Mouse (Mus musculus): ENCODE measurements around the gene Sbno2.

The Sbno2 gene

GRCm38 (mm10) chr10:80123932-80124562 lies 18.7 kb upstream of the Sbno2 start:
- DNase-seq (ENCODE audit: low spot score in 2 of 2) = no peak

DNA sequence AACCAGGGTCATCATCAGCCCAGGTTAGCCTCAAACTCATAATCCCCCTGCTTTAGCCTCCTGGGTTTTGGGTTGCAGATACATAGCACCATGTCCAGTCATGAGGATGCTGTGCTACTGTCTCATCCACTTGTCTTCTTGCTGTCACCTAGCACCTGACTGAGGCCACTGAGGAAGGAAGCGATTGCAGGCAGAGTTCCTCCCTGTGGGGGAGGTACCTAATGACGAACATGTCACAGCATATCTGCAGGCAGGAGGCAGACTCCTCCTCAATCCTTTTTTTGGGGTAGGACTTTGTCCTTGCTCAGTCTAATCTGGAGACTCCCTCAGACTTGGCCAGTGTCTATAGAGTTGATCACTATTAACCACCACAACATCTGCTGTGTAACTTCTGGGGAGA lies 16.3 kb upstream of the Sbno2 start:
- DNase-seq (ENCODE audit: low spot score in 2 of 2) = no peak

DNA sequence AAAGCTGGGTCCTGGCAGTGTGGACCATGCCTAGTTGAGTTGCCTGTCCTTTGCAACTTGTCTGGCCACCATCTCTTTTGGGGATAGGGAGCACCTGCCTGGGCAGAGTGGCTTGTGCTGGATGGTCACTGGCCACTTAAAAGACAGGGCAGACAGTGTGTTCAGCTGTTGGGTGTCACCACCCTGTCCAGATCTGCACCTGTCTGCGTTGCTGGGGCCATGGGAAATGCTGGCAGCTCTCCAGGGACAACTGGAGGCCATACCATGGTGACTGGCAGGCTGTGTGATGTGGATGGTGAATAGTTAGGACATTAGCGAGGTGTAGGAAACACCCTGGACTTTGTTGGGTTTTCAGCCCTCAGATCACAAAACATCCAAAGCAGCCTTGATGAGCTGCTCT lies 14.8 kb upstream of the Sbno2 start:
- DNase-seq (ENCODE audit: low spot score in 2 of 2) = no peak

GRCm38 (mm10) chr10:80118552-80118951 lies 13.2 kb upstream of the Sbno2 start:
- DNase-seq (ENCODE audit: low spot score in 2 of 2) = no peak

GRCm38 (mm10) chr10:80117736-80118135 lies 12.4 kb upstream of the Sbno2 start:
- no peak for DNase-seq (ENCODE audit: low spot score in 2 of 2)

DNA sequence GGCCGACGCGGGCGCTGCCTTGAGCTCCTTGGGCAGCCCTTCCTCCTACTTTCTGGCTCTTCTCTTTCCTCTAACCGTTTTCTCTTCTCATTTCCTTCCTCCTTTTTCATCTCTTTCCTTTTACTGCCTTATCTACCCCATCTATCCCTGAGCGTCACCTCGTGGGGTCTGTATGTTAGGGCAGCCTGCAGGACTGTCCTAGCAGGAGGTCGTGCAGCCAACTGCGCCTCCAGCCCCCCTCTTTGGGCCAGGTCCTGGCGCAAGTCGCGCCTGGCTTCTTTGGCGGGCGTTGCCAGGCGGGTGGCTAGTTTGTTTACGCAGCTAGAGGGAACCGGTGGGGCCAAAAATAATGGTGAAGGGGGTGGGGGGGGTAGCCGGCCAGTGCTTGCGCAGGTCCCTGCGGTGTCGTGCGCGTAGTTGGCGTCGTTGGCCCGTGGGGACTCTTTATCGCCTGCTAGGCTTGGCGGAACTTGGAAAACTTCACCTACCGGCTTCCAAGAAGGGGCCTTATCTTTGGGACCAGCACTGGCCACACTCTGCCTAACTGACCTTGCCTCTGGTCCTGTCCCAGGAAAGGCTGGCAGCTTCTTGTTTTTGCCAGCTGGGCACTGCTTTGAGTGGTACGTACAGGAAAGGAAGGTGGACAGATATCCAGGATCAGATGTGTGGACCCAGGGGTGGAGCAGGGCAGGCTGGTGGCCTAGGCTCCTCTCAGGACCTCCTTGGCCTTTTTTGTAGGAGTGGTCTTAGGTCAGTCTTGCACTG lies 11.7 kb upstream of the Sbno2 start:
- no peak for DNase-seq (ENCODE audit: low spot score in 2 of 2)

- DNase-seq (ENCODE audit: low spot score in 2 of 2) = no peak
These were observed 11.2 kb upstream of the Sbno2 start for GRCm38 (mm10) chr10:80116563-80116926.

- no peak for DNase-seq (ENCODE audit: low spot score in 2 of 2)
These were observed 10.6 kb upstream of the Sbno2 start for GRCm38 (mm10) chr10:80115944-80116335.

- DNase-seq (ENCODE audit: low spot score in 2 of 2) = peak; percentile 90 to 99
These were observed 10.0 kb upstream of the Sbno2 start, which contains the start of gene Stk11 for GRCm38 (mm10) chr10:80115290-80115943. TSS of gene Stk11 (plus strand) at chr10:80115803.

GRCm38 (mm10) chr10:80114341-80115284 lies 9.2 kb upstream of the Sbno2 start:
- DNase-seq (ENCODE audit: low spot score in 2 of 2) = peak in 1 of 2 experiments; percentile 86

DNA sequence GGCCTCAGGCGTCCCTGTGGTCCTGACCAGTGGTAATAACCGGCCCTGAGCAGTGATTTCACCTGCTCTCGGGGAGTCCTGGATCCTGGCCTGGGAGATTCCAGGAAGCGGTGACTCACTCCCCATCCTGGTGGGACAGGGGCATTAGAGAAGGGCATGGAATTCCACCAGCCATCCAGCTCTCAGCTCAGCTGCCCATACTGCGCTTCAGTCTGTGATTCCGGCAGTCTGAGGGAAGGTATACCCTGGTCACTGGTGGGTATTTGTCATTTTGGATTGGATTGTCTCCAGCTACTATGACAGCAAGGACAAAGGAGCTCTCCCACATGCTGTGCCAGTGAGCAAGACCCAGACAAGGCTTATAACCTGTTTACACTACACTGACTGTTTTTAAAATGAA lies 2.3 kb upstream of the Sbno2 start:
- no peak for DNase-seq (ENCODE audit: low spot score in 2 of 2)

GRCm38 (mm10) chr10:80105926-80106325 lies 555 bp upstream of the Sbno2 start:
- peak in 1 of 2 experiments; percentile 59 for DNase-seq (ENCODE audit: low spot score in 2 of 2)

GRCm38 (mm10) chr10:80104181-80104580 lies 1.2 kb downstream of the Sbno2 start:
- DNase-seq (ENCODE audit: low spot score in 2 of 2) = no peak

GRCm38 (mm10) chr10:80103032-80103431 lies 2.3 kb downstream of the Sbno2 start:
- DNase-seq (ENCODE audit: low spot score in 2 of 2) = no peak

DNA sequence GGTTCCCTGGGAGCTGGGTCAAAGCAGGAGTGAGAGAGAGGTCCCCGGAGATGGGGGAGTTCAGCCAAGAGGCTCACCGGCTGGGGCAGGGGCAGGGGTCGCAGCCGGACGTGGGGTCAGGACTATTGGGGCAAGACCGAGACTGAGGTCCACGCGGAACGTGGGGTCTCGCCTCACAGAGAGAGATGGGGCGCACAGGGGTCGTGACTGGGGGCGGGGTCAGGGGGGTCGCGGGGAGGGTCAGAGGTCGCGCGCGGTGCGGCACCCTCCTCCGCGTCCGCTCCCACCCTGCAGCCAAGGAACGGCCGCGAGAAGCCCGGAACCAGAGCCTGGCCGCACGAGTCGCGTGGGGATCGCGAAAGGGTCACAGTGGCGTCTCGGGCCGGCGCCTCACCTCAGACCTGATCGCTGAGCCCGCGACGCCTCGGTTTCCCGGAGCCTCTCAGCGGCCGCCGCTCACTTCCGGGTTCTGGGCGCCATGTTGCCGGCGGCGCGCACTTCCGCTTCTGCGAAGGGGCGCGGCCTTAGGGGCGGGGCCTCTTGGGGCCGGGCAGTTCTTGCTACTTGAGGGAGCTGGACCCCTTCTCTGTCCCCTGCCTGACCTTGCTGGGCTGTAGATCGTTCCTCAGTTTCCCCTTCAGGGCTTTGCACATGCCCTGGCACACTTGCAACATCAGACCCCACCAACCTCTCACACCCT lies 3.0 kb downstream of the Sbno2 start:
- peak; percentile 82 to 85 for DNase-seq (ENCODE audit: low spot score in 2 of 2)

DNA sequence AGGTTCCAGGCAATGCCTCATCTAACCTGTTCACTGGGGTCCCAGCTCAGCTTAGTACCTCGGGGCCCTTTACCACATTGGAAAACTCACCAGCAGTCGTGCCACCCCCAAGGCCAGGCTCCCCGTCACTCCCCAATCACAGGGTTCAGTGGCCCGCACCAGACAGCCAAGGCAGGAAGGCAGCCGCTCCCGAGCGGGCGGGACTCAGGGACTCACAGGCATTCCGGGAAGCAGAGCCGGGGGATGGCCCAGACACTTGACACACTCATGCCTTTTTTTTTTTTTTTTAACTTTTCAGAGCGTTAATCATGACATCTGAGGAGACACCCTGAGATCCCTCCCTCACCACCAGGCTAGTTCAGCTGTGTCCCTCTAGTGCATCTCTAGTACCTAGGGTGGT lies 4.4 kb downstream of the Sbno2 start:
- no peak for DNase-seq (ENCODE audit: low spot score in 2 of 2)

DNA sequence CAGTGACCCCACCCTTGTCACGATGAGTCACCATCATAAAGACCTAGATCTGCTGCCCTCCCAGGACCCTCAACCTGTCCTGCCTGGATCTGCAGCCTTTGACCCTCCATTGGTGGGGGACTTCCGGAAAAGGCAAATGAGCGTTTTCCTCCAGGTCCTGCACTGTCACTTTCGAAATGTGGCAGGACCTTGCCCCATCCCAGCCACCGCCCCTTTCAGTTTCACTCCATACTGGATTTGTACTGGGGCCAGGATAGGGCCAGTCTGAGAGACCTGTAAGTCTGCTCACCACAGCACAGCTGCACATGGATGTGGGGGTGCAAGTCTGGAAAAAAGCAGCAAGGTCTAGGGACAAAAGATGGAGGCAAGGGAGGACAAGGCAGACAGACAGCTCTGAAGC lies 6.7 kb downstream of the Sbno2 start:
- DNase-seq (ENCODE audit: low spot score in 2 of 2) = no peak

DNA sequence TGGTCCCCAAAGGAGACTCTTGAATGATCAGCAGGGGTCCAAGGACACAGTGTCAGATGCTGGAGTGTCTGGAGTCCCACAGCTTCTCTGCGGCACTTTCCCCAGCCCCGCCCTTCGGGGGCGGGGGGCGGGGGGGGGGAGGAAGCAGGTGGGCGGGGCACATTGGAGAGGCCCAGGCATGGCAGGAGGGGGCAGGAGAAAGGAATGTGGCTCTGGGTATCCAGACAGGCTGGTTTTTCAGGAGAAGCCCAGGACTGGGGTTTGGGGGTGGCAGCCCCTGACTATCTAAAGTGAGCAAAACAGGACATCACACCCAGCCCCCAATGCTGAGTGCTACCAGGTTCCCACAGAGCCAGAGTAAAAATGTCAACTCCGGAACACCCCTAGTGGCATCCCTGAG lies 8.1 kb downstream of the Sbno2 start:
- no peak for DNase-seq (ENCODE audit: low spot score in 2 of 2)

GRCm38 (mm10) chr10:80095547-80095946 lies 9.8 kb downstream of the Sbno2 start:
- no peak for DNase-seq (ENCODE audit: low spot score in 2 of 2)

DNA sequence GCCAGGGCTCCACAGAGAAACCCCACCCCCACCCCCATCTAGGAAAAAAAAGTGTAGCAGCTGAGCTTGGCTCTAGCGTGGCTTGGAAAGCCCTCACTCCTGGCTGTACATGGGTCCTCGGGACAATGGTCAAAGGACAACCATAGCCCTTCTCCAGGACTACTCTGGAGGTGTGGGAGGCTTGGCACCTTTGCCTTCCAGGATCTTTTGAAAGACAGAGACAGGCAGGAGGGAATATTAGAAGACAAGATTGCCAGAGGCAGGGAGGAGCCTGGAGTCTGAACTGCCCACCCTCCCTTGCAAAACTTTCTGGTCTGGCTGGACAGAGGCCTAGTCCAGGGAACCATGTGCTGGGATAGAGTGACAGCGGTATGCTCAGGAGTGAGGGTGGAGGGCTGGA lies 10.7 kb downstream of the Sbno2 start:
- no peak for DNase-seq (ENCODE audit: low spot score in 2 of 2)

- DNase-seq (ENCODE audit: low spot score in 2 of 2) = no peak
These were observed 11.3 kb downstream of the Sbno2 start for GRCm38 (mm10) chr10:80094085-80094484.

Data from urinary bladder, adult 18-20 months (tissue).